Mouse (Mus musculus): ENCODE results near the gene Actl6a. TPM values are rescaled to one million over a fixed set of nuclear protein-coding genes. Genes with fewer than 3 reads are reported as not detected.

Gene Actl6a
- 51.9 and 58.5 TPM in 2 replicates for polyA plus RNA-seq (2015; fragmentation: Nextera tagmentation; extraction: Ambion mirVana)

DNA sequence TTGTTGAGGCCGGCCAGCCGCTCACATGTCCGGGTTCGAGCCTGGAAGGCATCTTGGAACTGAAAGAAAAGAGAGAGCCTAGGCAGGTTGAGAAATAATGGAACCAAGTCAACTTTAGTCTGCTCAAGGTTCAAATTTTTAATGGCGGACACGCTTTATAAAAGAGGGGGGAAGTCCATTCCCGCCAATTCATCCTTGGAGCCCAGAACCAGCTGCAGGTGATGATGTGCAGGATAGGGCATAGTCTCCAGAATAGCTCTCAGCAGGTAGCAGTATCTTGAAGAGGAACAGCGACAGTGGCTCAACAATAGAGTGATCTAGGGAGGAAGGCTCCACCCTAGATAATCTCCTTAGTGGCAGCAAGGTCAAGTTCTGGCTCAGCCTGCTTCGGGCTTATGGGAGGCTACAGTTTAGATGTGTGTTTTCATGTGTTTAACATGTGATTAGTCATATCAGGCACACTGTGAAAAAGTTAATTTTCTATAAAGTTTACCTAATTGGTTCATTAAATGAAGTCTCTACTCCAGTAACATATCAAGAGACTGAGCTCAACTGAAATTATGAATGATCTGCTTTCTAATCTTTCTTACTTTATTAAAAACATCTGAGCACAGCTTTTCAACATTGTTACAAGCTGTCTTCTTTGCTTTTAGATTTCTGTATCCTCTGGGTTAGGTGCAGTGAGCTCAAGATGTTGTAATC, at the start of gene Actl6a:
Actl6a (plus strand) TSS at position 652 of the 702 bp plus-strand sequence.

DNA sequence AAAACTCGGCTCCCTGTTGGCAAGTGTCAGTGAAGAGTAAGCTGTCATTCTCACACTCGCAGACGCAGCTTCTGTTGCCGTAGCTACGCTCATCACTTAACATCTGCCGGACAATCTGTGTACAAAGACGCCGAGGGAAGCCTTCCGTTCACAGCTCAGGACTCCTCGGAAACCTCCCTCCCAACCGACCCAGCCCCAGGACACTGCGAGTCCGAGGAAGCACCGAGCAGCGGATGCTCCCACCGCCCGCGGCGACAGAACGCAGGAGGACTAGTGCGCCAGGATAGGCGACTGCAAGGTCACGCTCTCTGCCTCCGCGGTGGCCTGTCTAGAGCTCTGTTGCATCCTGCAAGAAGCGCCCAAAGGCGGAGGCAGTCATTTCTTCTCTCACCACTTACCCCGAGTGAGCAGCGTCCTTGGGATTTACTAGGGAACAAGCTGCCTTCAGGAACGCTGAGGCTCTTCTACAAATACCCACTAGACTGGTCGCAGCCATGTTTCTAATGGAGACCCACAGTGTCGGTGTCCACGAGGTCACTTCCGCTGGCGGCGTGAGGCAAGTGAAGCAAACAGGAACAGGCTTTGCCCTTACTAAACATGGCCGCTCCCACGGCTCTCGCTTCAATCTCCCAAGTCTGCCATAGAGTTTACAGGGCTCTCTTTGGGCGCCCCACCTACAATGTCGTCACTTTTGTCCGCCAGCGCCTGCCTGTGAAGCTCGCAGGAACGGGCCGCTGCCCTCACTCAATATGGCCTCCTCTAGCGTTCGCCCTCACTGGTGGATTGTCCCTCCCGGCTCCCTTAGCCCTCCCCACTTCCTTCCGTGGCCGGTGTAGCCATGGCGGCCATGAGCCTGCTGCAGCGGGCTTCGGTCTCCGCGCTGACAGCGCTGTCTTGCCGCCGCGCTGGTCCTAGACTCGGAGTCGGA, 30.4 kb downstream of the Actl6a start, which contains the start of gene Ndufb5:
Ndufb5 (plus strand) TSS at position 747 of the 928 bp plus-strand sequence.

DNA sequence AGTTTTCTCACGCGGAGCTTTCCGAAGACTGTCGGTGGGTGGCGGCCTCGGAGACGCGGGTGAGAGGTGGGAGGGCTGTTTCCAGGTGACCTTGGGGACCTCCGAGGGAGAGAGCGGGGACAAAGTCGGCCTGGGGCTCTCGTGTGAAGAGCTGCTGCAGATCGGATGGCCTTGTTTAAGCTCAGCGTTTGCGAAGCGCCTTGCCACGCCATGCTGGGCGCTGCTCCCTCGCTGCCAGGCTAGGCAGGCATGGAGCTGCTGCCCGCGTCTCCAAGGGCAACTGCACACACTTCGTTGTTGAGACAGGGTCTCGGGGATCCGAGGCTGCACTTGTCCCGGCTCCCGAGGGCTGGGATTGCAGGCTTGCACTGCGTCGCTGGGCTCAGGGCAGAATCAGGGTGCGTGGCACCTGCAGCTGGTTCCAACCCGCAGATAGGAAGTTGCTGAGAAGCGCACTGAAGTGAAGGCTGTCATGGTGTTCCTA, 31.1 kb downstream of the Actl6a start, which contains the start of gene Mrpl47:
Mrpl47 (minus strand) TSS at position 434 of the 484 bp plus-strand sequence.

Other genes with a start within 250 kb of the Actl6a start
- gene Kcnmb3, start 214.1 kb upstream of the Actl6a start, polyA plus RNA-seq (2015; fragmentation: Nextera tagmentation; extraction: Ambion mirVana) = not detected in 2 replicates
- 25.3 and 29.8 TPM in 2 replicates for gene Zfp639, start 196.0 kb upstream of the Actl6a start, polyA plus RNA-seq (2015; fragmentation: Nextera tagmentation; extraction: Ambion mirVana)
- gene Mfn1, start 176.8 kb upstream of the Actl6a start, polyA plus RNA-seq (2015; fragmentation: Nextera tagmentation; extraction: Ambion mirVana) = 14.0 and 23.9 TPM in 2 replicates
- 50.3 and 51.5 TPM in 2 replicates for gene Gnb4, start 89.7 kb upstream of the Actl6a start, polyA plus RNA-seq (2015; fragmentation: Nextera tagmentation; extraction: Ambion mirVana)
- gene Ndufb5, start 30.7 kb downstream of the Actl6a start, polyA plus RNA-seq (2015; fragmentation: Nextera tagmentation; extraction: Ambion mirVana) = 303 and 315 TPM in 2 replicates
- 17.6 and 18.9 TPM in 2 replicates for gene Mrpl47, start 31.3 kb downstream of the Actl6a start, polyA plus RNA-seq (2015; fragmentation: Nextera tagmentation; extraction: Ambion mirVana)
- gene Usp13, start 111.2 kb downstream of the Actl6a start, polyA plus RNA-seq (2015; fragmentation: Nextera tagmentation; extraction: Ambion mirVana) = 2.4 and 3.0 TPM in 2 replicates